Mouse (Mus musculus): ENCODE results near the gene Sh3bp4. TPM values are rescaled to one million over a fixed set of nuclear protein-coding genes. Genes with fewer than 3 reads are reported as not detected.

The Sh3bp4 gene
- polyA plus RNA-seq (2016; fragmentation: Nextera tagmentation; extraction: Ambion mirVana) = 23.8 and 25.1 TPM in 2 replicates

DNA sequence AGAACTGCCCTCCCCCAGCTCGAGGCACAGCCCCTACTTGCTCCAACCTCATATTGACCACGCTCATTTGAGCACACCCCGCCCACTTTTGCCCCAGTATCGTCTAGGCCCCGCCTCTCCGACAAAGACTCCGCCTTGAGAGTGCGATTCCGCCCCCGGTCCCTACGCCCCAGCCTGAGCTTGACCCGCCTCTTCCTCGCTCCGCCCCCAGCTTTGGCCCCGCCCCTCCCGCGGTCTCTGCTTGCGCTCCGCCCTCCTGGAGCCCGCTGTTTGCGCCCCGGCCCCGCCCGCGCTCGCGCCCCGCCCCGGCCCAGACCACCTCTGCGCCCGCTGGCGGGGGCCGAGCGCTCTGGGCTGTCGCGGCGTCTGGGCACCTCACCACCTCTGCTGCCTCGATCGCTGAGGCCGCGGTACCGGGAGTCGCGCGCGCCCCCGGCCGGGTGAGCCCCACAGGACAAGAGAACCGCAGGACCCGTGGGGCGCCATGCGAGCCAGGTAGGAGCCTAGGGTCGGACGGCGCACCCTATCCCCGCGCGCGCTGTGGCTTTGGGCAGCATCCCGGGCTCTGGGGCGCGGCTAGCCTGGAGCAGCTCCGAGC, at the start of gene Sh3bp4:
Gene Sh3bp4 (plus strand): TSS at position 313 of the 598 bp plus-strand sequence.
- Histone ChIP-seq H3K27me3 (ENCODE audit: low read depth, poor library complexity, severe bottlenecking) (no peaks in the 10 kb centered on the region), H3K36me3 (no peaks in the 10 kb centered on the region), H3K27ac (replicated peaks) (peak within 1 kb of the TSS; percentile 95), H3K4me3 (peak within 1 kb of the TSS; percentile 93), H3K9me3 (replicated peaks) (no peaks in the 10 kb centered on the region), H3K4me1 (peaks cover 50% of the 10 kb centered on the region)
- peak; percentile 99 for DNase-seq (ENCODE audit: low spot score)
- WGBS = under 1% methylated on average over 63 of the region's 63 CpGs

DNA sequence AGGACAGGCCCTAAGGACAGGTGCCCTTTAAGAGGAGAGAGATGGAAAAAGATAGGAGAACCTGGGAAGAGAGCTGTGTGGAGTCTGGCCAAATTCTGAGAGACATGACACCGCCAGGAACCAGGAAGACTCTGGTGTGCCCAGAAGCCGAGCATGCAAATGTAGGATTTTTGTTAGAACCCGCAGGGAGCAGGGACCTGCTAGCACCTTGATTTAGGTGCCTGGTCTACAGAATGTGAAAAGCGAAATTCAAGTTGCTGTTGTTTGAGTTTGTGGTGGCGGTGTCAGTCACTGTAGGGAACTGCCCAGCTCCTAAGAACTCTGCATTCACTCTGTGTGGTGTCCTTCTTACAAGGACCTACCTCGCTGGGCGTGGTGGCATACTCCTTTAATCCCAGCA, 47.2 kb upstream of the Sh3bp4 start:
- H3K36me3 ChIP-seq = no peaks in the 10 kb centered on the region
- H3K27ac ChIP-seq (replicated peaks) = no peak overlapping the region
- no peak overlapping the region for H3K4me3 ChIP-seq
- no peak for DNase-seq (ENCODE audit: low spot score)
- 80% methylated on average over 7 of the region's 7 CpGs for WGBS
- no peaks in the 10 kb centered on the region for H3K9me3 ChIP-seq (replicated peaks)
- H3K27me3 ChIP-seq (ENCODE audit: low read depth, poor library complexity, severe bottlenecking) = no peaks in the 10 kb centered on the region
- no peaks in the 10 kb centered on the region for H3K4me1 ChIP-seq

DNA sequence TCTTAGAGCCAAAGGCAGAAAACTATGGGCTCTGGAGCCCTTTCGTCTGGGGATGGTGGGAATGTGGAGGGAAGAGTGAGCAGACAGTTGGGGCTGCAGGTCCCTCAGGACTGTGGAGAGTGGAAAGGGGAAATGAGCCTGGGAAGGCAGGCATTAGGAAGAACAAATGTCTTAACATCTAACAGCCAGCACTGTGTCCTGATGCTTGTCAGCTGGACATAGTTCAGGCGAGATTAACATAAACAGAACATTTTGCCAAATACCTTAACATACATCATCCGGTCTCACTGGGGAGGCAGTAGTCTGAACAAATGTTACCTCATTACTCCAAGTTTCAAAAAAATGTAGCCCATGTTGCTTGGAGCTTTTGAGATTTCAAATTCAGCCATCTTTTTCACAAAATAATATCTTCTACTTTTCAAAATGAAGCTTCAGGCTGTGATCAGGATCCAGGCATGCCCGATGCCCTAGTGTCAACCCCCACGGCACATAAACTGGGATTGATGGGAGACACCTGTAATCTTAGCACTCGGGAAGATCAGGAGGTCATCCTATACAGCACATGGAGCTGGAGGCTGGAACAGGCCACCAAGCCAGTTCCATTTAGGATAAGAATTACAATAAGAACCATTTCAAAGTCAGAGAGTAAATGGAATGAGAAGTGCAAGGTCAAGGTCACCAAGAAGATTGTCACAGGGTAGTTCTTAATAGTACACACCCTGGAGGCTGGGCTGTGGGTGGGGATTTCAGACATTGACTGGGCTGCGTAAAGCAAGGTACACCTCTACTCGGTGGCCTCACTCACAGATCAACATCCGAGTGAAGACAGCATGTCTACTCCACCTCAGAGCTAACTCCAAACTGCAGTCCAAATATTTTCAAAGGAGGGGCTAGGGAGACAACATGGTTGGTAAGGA, 45.3 kb upstream of the Sh3bp4 start:
- no peaks in the 10 kb centered on the region for H3K27me3 ChIP-seq (ENCODE audit: low read depth, poor library complexity, severe bottlenecking)
- H3K9me3 ChIP-seq (replicated peaks) = no peaks in the 10 kb centered on the region
- H3K27ac ChIP-seq (replicated peaks) = no peak overlapping the region
- no peak for DNase-seq (ENCODE audit: low spot score)
- no peak overlapping the region for H3K4me3 ChIP-seq
- 83% methylated on average over 9 of the region's 9 CpGs for WGBS
- H3K36me3 ChIP-seq = no peaks in the 10 kb centered on the region
- no peaks in the 10 kb centered on the region for H3K4me1 ChIP-seq

DNA sequence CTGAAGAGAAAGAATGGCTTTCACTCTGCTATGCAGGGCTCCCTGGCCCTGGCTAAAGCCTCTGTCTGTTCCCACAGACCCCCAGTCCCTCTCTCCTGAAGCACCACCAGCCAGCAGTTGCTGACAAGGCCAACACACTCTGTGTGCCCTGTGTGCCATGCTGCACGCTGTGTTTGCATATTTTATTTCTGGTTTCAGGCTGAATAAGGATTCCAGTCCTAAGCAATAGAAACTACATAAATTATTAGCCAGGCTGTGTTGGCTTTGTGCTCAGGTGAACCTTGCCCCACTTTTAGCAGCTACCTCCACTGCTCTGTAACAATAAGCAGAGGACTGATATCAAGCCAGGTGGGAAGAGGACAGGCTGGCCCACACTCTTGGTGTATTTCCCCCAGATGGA, 44.2 kb upstream of the Sh3bp4 start:
- Histone ChIP-seq H3K36me3 (no peaks in the 10 kb centered on the region), H3K27ac (replicated peaks) (no peak overlapping the region), H3K4me1 (no peaks in the 10 kb centered on the region), H3K4me3 (no peak overlapping the region), H3K9me3 (replicated peaks) (no peaks in the 10 kb centered on the region), H3K27me3 (ENCODE audit: low read depth, poor library complexity, severe bottlenecking) (no peaks in the 10 kb centered on the region)
- WGBS = 89% methylated on average over 1 of the region's 1 CpGs
- no peak for DNase-seq (ENCODE audit: low spot score)

DNA sequence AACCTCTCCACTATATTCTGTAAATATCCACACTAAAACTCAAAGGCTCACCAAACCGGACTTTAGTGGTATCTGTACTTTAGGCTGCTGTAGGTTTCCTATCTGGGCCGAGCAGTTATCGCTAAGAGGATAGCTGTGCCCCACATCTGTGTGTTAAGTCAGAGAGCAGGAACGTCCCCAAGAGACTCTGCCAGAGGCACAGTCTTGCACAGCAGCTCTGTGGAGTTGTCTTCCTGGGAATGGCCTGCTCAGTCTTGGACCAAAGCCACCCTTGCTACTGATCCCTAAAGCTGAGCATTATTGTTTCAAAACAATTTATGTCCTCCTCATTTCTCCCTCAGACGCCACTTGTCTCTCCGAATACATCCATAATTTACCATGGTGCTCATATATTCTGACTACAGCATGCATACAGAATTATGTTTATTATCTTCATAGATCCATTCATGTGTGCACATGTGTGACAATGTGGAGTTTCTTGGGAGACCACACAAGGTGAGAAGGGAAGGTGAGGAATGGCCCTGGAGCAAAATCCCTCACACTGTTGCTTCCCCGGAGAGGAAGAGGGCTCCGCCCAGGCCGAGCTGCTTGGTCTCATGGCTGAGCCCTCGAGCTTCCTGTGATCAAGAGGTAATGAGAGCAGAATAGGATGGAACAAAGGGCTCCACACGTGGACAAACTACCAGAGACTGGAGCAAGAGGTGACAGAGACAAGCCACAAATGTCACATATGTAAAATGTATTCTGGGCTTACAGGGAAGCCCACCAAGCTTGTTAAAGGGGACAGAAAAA, 40.9 kb upstream of the Sh3bp4 start:
- Histone ChIP-seq H3K4me1 (peaks cover 12% of the 10 kb centered on the region), H3K27ac (replicated peaks) (no peak overlapping the region), H3K9me3 (replicated peaks) (no peaks in the 10 kb centered on the region), H3K27me3 (ENCODE audit: low read depth, poor library complexity, severe bottlenecking) (no peaks in the 10 kb centered on the region), H3K36me3 (no peaks in the 10 kb centered on the region), H3K4me3 (no peak overlapping the region)
- 84% methylated on average over 11 of the region's 11 CpGs for WGBS
- no peak for DNase-seq (ENCODE audit: low spot score)

DNA sequence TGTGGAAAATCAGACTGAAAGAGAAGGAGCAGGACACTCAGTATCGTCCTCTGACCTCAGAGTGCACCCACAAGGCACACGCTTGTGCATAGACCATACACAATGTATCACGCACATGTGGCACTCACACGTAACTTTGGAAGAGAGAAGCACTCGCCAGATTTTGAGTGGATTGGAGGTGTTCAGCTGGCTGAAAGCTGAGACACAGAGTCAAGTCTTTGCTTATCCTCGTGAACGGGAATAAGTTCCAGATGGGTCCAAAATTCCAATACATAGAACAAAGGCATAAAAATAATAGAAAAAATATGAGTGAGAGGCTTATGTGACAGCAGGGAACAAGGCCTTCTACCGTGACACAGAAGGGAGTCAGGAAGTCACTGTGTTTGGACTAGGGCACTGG, 36.6 kb upstream of the Sh3bp4 start:
- Histone ChIP-seq H3K9me3 (replicated peaks) (no peaks in the 10 kb centered on the region), H3K4me1 (peaks cover 12% of the 10 kb centered on the region), H3K27me3 (ENCODE audit: low read depth, poor library complexity, severe bottlenecking) (no peaks in the 10 kb centered on the region), H3K4me3 (no peak overlapping the region), H3K36me3 (no peaks in the 10 kb centered on the region), H3K27ac (replicated peaks) (0 out of 2 replicates have a peak overlapping the region, but pooled peaks have one; percentile 38)
- no peak for DNase-seq (ENCODE audit: low spot score)
- 83% methylated on average over 8 of the region's 8 CpGs for WGBS

DNA sequence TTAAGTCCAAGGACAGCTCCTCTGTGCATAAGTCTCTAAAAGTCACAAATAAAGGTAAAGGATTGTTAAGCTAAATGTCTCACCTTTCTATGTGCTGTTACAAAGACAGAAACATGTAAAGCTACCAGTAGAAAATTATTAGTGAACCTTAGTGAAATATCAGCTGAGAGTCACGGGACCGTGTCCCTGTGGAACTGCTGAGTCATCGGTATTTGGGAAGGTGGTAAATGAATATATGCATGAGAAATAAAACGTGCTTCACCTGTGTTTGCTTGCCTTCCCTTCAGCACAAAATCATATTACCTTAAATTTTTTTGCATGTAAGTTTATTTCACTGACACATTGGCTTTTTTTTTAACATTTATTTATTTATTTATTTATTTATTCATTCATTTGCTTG, 36.2 kb upstream of the Sh3bp4 start:
- Histone ChIP-seq H3K27me3 (ENCODE audit: low read depth, poor library complexity, severe bottlenecking) (no peaks in the 10 kb centered on the region), H3K36me3 (no peaks in the 10 kb centered on the region), H3K27ac (replicated peaks) (no peak overlapping the region), H3K9me3 (replicated peaks) (no peaks in the 10 kb centered on the region), H3K4me1 (peaks cover 12% of the 10 kb centered on the region), H3K4me3 (no peak overlapping the region)
- WGBS = 80% methylated on average over 4 of the region's 4 CpGs
- DNase-seq (ENCODE audit: low spot score) = no peak

DNA sequence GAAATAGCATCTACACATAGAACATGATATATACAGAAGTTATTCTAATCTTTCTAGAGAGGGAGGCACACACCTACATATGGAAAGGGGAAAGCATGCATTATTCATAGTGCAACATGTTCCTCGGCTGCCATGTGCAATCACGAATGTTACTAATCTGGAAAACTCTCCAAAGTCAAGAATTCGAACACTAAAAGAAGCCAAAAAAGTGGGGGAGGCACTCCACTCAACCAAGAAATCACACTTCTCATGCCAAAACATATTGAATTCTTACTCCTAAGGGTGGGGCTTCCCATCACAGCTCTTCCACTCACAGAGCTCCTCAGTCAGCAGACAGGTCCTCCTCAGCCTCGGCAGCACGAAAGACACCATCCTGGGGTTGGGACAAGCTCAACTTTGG, 35.1 kb upstream of the Sh3bp4 start:
- H3K27me3 ChIP-seq (ENCODE audit: low read depth, poor library complexity, severe bottlenecking) = no peaks in the 10 kb centered on the region
- no peaks in the 10 kb centered on the region for H3K36me3 ChIP-seq
- H3K27ac ChIP-seq (replicated peaks) = no peak overlapping the region
- peaks cover 17% of the 10 kb centered on the region for H3K4me1 ChIP-seq
- WGBS = 92% methylated on average over 5 of the region's 5 CpGs
- H3K4me3 ChIP-seq = no peak overlapping the region
- no peaks in the 10 kb centered on the region for H3K9me3 ChIP-seq (replicated peaks)
- DNase-seq (ENCODE audit: low spot score) = no peak

DNA sequence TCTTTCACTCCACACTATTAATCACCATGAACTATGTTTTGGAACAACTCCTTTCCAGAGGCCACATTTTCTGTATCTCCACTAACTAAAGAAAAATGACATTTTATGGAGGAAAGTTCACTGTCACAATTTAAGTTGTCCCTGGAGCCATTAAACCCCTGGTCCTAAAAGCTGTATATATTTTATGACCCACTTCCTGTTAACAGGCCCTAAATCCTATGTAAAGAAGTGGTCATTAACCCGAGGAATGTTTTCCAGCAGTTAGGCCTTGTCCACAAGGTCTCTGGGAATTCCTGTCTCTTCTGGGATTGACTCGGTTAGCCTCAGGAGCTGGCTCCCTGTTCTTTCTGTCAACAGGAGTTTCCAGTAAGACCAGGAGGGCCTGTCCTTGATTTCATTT, 30.4 kb upstream of the Sh3bp4 start:
- H3K4me1 ChIP-seq = peaks cover 5% of the 10 kb centered on the region; the same call in 1 of the 2 replicates
- no peaks in the 10 kb centered on the region for H3K27me3 ChIP-seq (ENCODE audit: low read depth, poor library complexity, severe bottlenecking)
- H3K9me3 ChIP-seq (replicated peaks) = no peaks in the 10 kb centered on the region
- no peak overlapping the region for H3K27ac ChIP-seq (replicated peaks)
- no peak overlapping the region for H3K4me3 ChIP-seq
- 89% methylated on average over 2 of the region's 2 CpGs for WGBS
- DNase-seq (ENCODE audit: low spot score) = no peak
- no peaks in the 10 kb centered on the region for H3K36me3 ChIP-seq

DNA sequence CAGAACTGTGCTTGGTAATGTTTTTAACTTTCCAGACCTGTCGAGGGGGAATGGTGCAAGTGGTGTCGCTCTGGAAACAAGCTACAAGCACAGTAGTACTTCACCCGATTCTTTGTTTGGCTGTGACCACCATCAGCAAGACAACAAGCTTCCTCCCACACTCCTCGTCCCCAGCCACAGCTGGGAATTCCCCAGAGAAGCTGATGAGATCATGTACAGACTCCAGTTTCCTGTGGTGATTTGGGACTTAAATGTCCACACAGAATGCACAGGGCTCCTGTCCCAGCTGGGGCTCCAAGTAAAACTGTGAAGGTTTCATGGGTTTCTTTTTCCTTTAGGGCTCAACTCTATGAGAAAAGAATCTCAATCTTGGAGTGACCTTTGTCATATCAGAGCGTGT, 28.9 kb upstream of the Sh3bp4 start:
- Histone ChIP-seq H3K9me3 (replicated peaks) (no peaks in the 10 kb centered on the region), H3K36me3 (no peaks in the 10 kb centered on the region), H3K27me3 (ENCODE audit: low read depth, poor library complexity, severe bottlenecking) (no peaks in the 10 kb centered on the region), H3K27ac (replicated peaks) (no peak overlapping the region), H3K4me3 (no peak overlapping the region), H3K4me1 (peaks cover 15% of the 10 kb centered on the region)
- 73% methylated on average over 5 of the region's 5 CpGs for WGBS
- DNase-seq (ENCODE audit: low spot score) = no peak

DNA sequence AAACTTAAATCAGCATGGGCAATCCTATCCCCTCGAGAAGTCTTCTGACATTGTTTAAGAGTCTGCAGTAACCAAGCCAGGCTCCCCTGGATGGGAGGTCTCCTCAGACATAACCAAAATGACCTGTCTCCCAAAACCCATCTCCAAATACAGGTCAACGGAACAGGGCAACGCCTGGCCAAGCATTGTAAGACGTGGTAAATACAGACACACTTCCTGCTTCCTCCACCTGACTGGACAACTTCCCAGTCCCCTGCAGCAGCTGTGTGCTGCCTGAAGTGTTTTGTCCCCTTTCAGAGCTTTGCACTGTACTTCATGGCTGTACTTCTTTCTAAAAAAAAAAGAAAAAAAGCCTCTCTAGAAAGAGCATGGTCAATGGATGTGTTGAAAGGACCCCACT, 28.1 kb upstream of the Sh3bp4 start:
- DNase-seq (ENCODE audit: low spot score) = no peak
- Histone ChIP-seq H3K4me3 (no peak overlapping the region), H3K36me3 (no peaks in the 10 kb centered on the region), H3K4me1 (peaks cover 18% of the 10 kb centered on the region), H3K9me3 (replicated peaks) (no peaks in the 10 kb centered on the region), H3K27me3 (ENCODE audit: low read depth, poor library complexity, severe bottlenecking) (no peaks in the 10 kb centered on the region), H3K27ac (replicated peaks) (no peak overlapping the region)
- 87% methylated on average over 4 of the region's 4 CpGs for WGBS

DNA sequence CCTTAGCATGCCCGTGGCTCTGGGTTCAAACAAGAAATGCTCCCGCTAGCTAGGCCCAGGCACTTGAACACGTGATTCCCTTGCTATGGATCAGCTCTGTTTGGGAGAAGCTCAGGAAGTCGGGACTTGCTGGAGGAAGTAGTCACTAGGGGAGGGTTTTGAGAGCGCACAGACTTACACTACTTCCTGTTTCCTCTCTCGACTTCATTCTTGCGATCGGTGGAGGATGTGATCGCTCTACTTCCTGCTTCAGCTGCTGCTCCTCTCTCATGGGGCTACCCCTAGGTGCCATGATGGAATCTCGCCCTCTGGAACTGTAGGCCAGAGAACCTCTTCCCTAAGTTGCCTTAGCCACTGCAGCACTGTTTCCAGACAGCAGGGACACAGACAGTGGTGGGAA, 27.3 kb upstream of the Sh3bp4 start:
- Histone ChIP-seq H3K4me1 (peaks cover 18% of the 10 kb centered on the region), H3K27ac (replicated peaks) (no peak overlapping the region), H3K9me3 (replicated peaks) (no peaks in the 10 kb centered on the region), H3K27me3 (ENCODE audit: low read depth, poor library complexity, severe bottlenecking) (no peaks in the 10 kb centered on the region), H3K36me3 (no peaks in the 10 kb centered on the region), H3K4me3 (no peak overlapping the region)
- no peak for DNase-seq (ENCODE audit: low spot score)
- 93% methylated on average over 10 of the region's 10 CpGs for WGBS

All from midbrain, embryonic 10.5 days (tissue).